Mouse (Mus musculus) kidney, adult 18-20 months (tissue): ENCODE data around the gene Bpifa2.
"Not testable (repeated sequence)": the region's sequence is repeated elsewhere in the genome, so short reads cannot be mapped to it uniquely, and the experiment has no call there.

Experiments
- DNase-seq: peaks from one replicate; pipeline ENCODE4 v3.0.0; 2021

The Bpifa2 gene

GRCm38 (mm10) chr2:154007965-154008364 lies at the start of gene Bpifa2:
Gene Bpifa2, plus strand, starts transcription at chr2:154008265.
- no peak for DNase-seq

GRCm38 (mm10) chr2:153962821-153963331 lies 45.2 kb upstream of the Bpifa2 start:
- no peak for DNase-seq

GRCm38 (mm10) chr2:153963334-153963733 lies 44.7 kb upstream of the Bpifa2 start:
- no peak for DNase-seq

GRCm38 (mm10) chr2:153970221-153970620 lies 37.8 kb upstream of the Bpifa2 start:
- no peak for DNase-seq

- DNase-seq, result no peak
These were observed 33.5 kb upstream of the Bpifa2 start, which contains the start of gene Bpifa6 for GRCm38 (mm10) chr2:153974582-153974981. Gene Bpifa6, plus strand, starts transcription at chr2:153974945.

- peak; percentile 83 for DNase-seq
These were observed 12.3 kb upstream of the Bpifa2 start for GRCm38 (mm10) chr2:153995770-153996169.

- no peak for DNase-seq
These were observed 7.6 kb upstream of the Bpifa2 start for GRCm38 (mm10) chr2:154000501-154000900.

GRCm38 (mm10) chr2:154001056-154001455 lies 7.0 kb upstream of the Bpifa2 start:
- no peak for DNase-seq

- DNase-seq, result no peak
These were observed 3.6 kb upstream of the Bpifa2 start for GRCm38 (mm10) chr2:154004456-154004855.

- no peak for DNase-seq
These were observed 3.0 kb upstream of the Bpifa2 start for GRCm38 (mm10) chr2:154005094-154005493.

- DNase-seq, result no peak
These were observed 2.3 kb upstream of the Bpifa2 start for GRCm38 (mm10) chr2:154005734-154006133.

GRCm38 (mm10) chr2:154006331-154006730 lies 1.7 kb upstream of the Bpifa2 start:
- no peak for DNase-seq

- DNase-seq, result no peak
These were observed 684 bp upstream of the Bpifa2 start for GRCm38 (mm10) chr2:154007381-154007780.

GRCm38 (mm10) chr2:154017990-154018389 lies 9.9 kb downstream of the Bpifa2 start:
- DNase-seq, result no peak

GRCm38 (mm10) chr2:154024676-154025075 lies 16.6 kb downstream of the Bpifa2 start:
- DNase-seq, result not testable (repeated sequence)

- peak; percentile 30 for DNase-seq
These were observed 30.9 kb downstream of the Bpifa2 start for GRCm38 (mm10) chr2:154038932-154039331.

GRCm38 (mm10) chr2:154044743-154045142 lies 36.7 kb downstream of the Bpifa2 start:
- DNase-seq, result no peak

GRCm38 (mm10) chr2:154058690-154059089 lies 50.6 kb downstream of the Bpifa2 start:
- DNase-seq, result peak; percentile 17
